Mouse (Mus musculus) heart, embryonic 13.5 days (tissue): Measurements from ENCODE around the gene Trmt10b. TPM values are rescaled to one million over a fixed set of nuclear protein-coding genes. Genes with fewer than 3 reads are reported as not detected.

ENCODE experiments used
- ATAC-seq: fragments of 200-750 bp; cut with Nextera tagmentation; 2 replicates; pipeline ENCODE4 v1.8.0; 2017; ENCODE audit warnings: moderate TSS enrichment; ENCODE audit not compliant: insufficient number of reproducible peaks, low FRiP score, low TSS enrichment; ENCODE audit errors: extremely low read depth
- H3K27ac ChIP-seq: fragments of 300-500 bp; sonication (generic); replicated peaks from 2 replicates; pipeline ENCODE4 v1.5.1; 2015; ENCODE audit warnings: moderate library complexity, mild to moderate bottlenecking, inconsistent platforms
- H3K27me3 ChIP-seq: fragments of 300-500 bp; sonication (generic); replicated peaks from 2 replicates; pipeline ENCODE4 v1.6.1; 2015; ENCODE audit warnings: mild to moderate bottlenecking, inconsistent platforms
- H3K36me3 ChIP-seq: fragments of 300-500 bp; sonication (generic); 2 replicates; pipeline ENCODE4 v1.6.1; 2015; ENCODE audit warnings: mild to moderate bottlenecking, inconsistent platforms
- H3K4me1 ChIP-seq: fragments of 300-500 bp; sonication (generic); 2 replicates; pipeline ENCODE4 v1.6.1; 2015; ENCODE audit warnings: inconsistent platforms
- H3K4me2 ChIP-seq: fragments of 300-500 bp; sonication (generic); 2 replicates; pipeline ENCODE4 v1.6.1; 2015; ENCODE audit warnings: inconsistent platforms, mild to moderate bottlenecking, moderate library complexity
- H3K4me3 ChIP-seq: fragments of 300-500 bp; sonication (generic); 2 replicates; pipeline ENCODE4 v1.5.1; 2015; ENCODE audit warnings: moderate library complexity, mild to moderate bottlenecking, inconsistent platforms
- H3K9ac ChIP-seq: fragments of 300-500 bp; sonication (generic); 2 replicates; pipeline ENCODE4 v1.6.1; 2015; ENCODE audit warnings: inconsistent platforms, mild to moderate bottlenecking, moderate library complexity
- H3K9me3 ChIP-seq: fragments of 300-500 bp; sonication (generic); 2 replicates; pipeline ENCODE4 v1.6.1; 2016; ENCODE audit warnings: inconsistent platforms
- WGBS: fragments of 180-500 bp; shearing (Covaris S2); methylation state at CpG from one replicate; pipeline ENCODE4 v1.1.7; 2015; ENCODE audit warnings: mixed read lengths; 5-methylcytosine and 5-hydroxymethylcytosine counted together
- polyA plus RNA-seq: library from polyadenylated mRNA; unstranded; fragments of >200 nt; fragmentation: Nextera tagmentation; extraction: Ambion mirVana; gene quantifications from 2 replicates; pipeline ENCODE4 v1.2.1, GENCODE M21; 2015

Gene Trmt10b
- 11.1 and 11.4 TPM in 2 replicates for polyA plus RNA-seq

DNA sequence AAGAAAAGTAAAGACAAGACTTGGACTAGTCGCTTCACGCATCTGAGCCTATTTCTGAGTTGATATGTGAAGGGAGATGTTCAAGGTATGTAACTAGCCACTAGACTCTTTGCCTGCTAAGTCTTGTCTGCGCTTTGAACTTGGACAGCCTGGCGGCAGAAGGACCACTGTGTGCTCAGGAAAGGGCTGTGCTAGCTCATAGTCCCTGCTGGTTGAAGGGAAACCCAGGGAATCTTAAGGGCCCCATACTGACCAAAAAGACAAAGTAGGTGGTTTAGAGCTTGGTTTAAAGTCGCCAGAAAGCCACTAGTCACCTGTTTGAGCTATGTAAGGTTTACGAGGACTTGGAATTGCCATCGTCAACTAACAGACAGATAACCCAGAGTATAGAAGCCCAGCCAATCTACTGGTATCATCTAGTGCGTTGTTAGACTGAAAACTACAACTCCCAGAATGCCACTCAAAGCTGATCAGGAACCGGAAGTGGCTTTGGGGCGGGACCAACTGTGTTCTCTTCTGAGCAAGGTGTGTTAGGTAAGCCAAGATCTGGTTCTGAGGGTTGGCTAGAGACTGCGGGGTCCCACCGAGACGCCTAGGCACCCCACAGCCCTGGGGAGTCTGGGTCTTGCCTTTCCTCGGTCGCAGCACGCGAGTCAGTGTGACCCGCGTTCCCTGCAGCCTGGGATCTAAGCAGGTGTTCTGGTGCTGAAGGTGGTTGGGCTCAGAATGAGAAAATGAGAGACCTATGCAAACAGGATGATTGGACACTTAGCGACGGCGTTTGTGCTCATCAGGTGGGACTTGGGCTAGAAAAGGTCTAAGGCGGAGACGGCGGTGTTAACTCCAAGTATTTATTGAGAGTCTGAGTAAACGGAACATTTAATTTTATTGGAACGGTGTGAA is at the start of gene Trmt10b:
Trmt10b (plus strand) TSS at position 466 of the 903 bp plus-strand sequence.
- H3K4me3 ChIP-seq = peak within 1 kb of the TSS; percentile 94
- peak within 1 kb of the TSS; percentile 90 for H3K4me2 ChIP-seq
- WGBS = 19% methylated on average over 27 of the region's 27 CpGs
- H3K4me1 ChIP-seq = peaks cover 11% of the 10 kb centered on the region
- H3K9ac ChIP-seq = peak within 1 kb of the TSS; percentile 90
- ATAC-seq = peak; percentile 31; the same call in 1 of the 2 replicates
- H3K36me3 ChIP-seq = peaks cover 22% of the 10 kb centered on the region
- no peaks in the 10 kb centered on the region for H3K27me3 ChIP-seq
- no peaks in the 10 kb centered on the region for H3K9me3 ChIP-seq
- no peak within 1 kb of the TSS for H3K27ac ChIP-seq

DNA sequence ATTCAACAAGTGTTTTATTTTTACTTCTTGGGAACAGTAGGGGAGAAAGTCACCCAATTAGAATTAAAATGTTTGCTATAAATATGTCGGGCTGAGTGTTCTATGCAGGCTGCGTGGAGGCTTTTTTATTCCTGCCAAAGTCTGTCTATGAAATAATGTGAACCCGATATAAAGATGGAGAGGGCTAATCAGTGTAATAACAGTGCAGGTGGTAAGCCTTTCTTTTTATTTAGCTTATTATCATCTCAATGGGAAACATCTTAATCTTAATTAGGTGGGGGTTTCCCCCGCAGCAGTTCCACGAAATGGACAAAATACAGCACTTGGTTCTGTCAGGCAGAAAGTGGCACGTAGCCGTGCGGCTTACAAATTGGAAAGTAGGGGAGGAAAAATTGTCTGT is 45.7 kb upstream of the Trmt10b start:
- Histone ChIP-seq H3K4me3 (no peak overlapping the region), H3K27me3 (no peaks in the 10 kb centered on the region), H3K9me3 (no peaks in the 10 kb centered on the region), H3K27ac (no peak overlapping the region), H3K36me3 (no peaks in the 10 kb centered on the region; the same call in 1 of the 2 replicates), H3K9ac (no peak overlapping the region), H3K4me1 (peaks cover 28% of the 10 kb centered on the region), H3K4me2 (no peak overlapping the region)
- WGBS = 86% methylated on average over 8 of the region's 8 CpGs
- ATAC-seq = no peak

DNA sequence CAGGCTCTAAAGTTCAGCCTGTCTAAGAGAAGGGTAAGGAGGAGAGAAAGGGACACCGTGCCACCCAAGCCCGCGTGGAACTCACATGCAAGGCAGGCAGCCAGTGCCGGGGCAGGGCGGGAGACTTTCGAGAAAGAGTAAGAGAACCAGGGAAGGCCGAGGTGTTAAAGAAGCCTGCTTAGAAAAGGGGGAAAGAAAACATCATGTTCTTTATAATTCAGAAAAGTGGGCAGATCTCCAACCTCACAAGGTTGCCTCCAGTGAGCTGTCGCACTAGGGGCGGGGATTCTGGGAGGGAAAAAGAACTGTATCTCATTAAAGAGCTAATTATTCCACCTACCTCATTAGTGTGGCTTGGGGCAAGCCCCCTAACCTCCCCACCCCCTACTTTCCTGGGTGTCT is 44.1 kb upstream of the Trmt10b start:
- 60% methylated on average over 9 of the region's 9 CpGs for WGBS
- Histone ChIP-seq H3K27me3 (no peaks in the 10 kb centered on the region), H3K27ac (no peak overlapping the region), H3K36me3 (no peaks in the 10 kb centered on the region), H3K4me1 (peaks cover 28% of the 10 kb centered on the region), H3K4me3 (no peak overlapping the region), H3K9me3 (no peaks in the 10 kb centered on the region), H3K4me2 (no peak overlapping the region), H3K9ac (no peak overlapping the region)
- ATAC-seq = no peak

DNA sequence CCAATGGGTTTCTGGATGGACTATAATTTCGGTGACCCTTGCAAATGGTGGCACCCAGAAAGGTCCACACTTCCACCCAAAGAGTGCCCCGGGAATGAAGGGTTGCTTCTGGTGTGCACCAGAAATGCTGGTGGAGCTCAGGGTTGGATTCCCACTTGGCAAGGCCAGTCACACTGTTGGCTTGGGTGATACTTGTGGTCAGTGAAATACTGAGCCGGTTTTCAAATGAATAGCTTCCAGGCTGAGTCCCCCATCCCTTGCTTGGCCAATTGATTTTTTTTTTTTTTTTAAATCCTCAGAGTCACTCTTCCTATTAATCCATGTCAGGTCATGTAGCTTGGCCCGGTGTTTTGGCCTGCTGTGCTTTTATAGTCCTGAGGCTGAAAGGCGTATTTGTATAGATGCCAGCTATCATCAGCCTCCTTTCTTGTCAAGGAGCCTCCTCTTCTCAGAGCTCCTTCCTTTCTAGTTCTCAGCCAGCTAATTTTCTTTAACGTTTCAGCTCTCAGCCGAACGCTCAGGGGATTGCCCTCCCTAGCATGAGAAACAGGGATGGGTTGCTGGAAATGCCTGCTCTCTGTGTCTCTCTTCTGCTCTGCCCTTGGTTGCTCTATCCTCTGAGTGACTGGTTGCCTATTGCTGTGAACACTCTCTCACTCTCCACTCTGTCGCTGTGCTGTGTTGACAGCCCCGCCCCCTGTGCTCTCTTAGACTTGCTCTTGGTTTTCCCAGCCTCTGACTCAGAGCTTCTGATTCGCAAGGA is 42.9 kb upstream of the Trmt10b start:
- peak overlapping the region; percentile 29; the same call in 1 of the 2 replicates for H3K4me2 ChIP-seq
- H3K27me3 ChIP-seq = no peaks in the 10 kb centered on the region
- H3K4me3 ChIP-seq = no peak overlapping the region
- no peaks in the 10 kb centered on the region for H3K9me3 ChIP-seq
- no peaks in the 10 kb centered on the region for H3K36me3 ChIP-seq
- H3K27ac ChIP-seq = peak overlapping the region; percentile 76
- 36% methylated on average over 11 of the region's 11 CpGs for WGBS
- peak; percentile 58; the same call in 1 of the 2 replicates for ATAC-seq
- H3K9ac ChIP-seq = no peak overlapping the region; the same call in 1 of the 2 replicates
- peaks cover 37% of the 10 kb centered on the region for H3K4me1 ChIP-seq

DNA sequence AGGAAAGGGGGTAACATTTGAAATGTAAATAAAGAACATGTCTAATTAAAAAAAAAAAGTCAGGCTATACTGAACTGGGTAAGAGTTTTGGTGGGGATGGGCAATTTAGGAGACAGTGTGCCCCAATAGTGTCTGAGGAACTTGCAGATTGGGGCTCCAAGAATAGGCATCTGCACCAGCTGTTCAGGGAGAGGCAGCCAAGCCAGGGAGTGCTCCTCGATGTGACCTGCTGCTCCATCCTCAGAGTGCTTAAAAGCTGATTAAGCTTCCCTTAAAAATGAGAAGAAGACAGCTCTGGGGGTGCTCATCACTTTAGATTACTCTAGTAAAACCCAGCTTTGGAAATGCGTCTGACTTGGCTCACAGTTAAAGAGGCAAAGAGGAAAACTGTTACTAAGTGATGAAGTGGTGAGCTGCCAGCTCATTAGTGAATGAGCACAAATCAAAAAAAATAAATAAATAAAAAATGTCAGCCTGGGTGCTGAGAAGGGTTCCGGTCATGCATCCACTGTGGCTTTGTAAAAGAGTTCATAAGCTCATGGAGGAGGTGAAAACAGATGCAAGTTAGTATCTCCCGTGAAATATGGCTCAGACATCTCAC is 37.6 kb upstream of the Trmt10b start:
- H3K36me3 ChIP-seq = no peaks in the 10 kb centered on the region
- no peaks in the 10 kb centered on the region for H3K9me3 ChIP-seq
- WGBS = 46% methylated on average over 4 of the region's 4 CpGs
- peaks cover 44% of the 10 kb centered on the region for H3K4me1 ChIP-seq
- no peak overlapping the region for H3K27ac ChIP-seq
- H3K9ac ChIP-seq = no peak overlapping the region
- H3K4me2 ChIP-seq = no peak overlapping the region
- no peaks in the 10 kb centered on the region for H3K27me3 ChIP-seq
- H3K4me3 ChIP-seq = no peak overlapping the region
- no peak for ATAC-seq

DNA sequence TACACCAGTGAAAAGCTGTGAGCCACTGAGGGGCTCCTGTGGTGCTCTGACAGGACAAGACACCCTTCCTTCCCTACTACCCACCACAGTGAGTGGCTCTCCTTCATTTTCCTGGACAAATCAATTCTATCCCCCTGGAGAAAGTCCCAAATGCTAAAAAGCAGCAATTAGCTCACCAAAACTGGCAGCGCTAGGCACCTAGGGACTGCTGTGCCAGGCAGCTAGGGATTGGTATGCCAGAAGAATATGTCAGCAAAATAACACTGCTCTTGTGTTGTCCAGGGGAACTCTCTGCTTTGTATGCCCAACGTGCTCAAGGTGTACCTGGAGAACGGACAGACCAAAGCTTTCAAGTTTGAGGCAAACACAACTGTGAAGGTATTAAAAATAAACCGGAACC is 35.4 kb upstream of the Trmt10b start:
- H3K9ac ChIP-seq = no peak overlapping the region
- H3K9me3 ChIP-seq = no peaks in the 10 kb centered on the region
- no peak overlapping the region for H3K27ac ChIP-seq
- H3K27me3 ChIP-seq = no peaks in the 10 kb centered on the region
- no peaks in the 10 kb centered on the region for H3K36me3 ChIP-seq
- WGBS = 89% methylated on average over 4 of the region's 4 CpGs
- H3K4me2 ChIP-seq = no peak overlapping the region
- H3K4me1 ChIP-seq = peaks cover 32% of the 10 kb centered on the region
- no peak overlapping the region for H3K4me3 ChIP-seq
- no peak for ATAC-seq

DNA sequence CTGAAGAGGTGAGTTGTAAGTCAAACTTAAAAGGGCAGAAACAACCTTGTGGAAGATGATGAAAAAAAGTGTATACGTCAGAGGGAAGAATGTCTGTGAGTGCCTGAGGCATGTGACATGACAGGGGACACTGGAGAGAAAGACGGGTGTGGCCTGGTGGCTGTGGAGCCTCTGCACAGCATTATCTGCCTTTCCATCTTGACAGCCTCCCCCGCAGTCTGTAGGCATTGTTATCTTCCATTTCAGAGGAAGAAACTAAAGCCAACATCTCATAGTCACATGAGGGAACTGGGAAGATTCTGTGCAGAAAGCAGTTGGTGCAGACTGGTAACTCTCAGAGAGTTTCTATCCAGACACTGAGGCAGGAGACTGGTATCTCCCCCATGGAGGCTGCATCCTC is 29.0 kb upstream of the Trmt10b start:
- 42% methylated on average over 3 of the region's 3 CpGs for WGBS
- H3K4me1 ChIP-seq = peaks cover 38% of the 10 kb centered on the region
- no peaks in the 10 kb centered on the region for H3K9me3 ChIP-seq
- H3K9ac ChIP-seq = no peak overlapping the region
- H3K27me3 ChIP-seq = no peaks in the 10 kb centered on the region
- H3K36me3 ChIP-seq = no peaks in the 10 kb centered on the region
- no peak overlapping the region for H3K4me3 ChIP-seq
- no peak overlapping the region for H3K4me2 ChIP-seq
- ATAC-seq = no peak
- H3K27ac ChIP-seq = no peak overlapping the region

DNA sequence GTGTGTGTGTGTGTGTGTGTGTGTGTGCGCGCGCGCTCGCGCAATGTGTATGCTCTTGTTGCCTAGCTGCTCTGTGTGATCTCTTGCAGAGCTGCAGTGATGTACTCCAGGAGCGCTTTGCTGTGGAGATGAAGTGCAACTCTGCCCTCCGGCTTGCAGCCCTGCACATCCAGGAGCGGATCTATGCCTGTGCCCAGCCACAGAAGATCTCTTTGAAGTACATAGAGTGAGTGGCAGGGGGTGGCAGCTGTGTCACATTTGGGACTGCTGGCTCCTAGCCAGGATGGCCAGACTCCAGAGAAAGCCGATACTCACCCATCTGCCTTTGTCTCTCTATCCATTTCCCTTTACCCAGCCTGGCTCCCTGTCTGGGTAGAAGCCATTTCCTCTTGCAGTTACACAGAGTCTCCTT is 25.9 kb upstream of the Trmt10b start:
- H3K4me2 ChIP-seq = peak overlapping the region; percentile 27
- H3K9ac ChIP-seq = no peak overlapping the region
- WGBS = 54% methylated on average over 10 of the region's 10 CpGs
- peak overlapping the region; percentile 34; the same call in 1 of the 2 replicates for H3K27ac ChIP-seq
- H3K4me3 ChIP-seq = no peak overlapping the region
- ATAC-seq = 0 out of 2 replicates have a peak, but pooled peaks have one; percentile 44
- peaks cover 29% of the 10 kb centered on the region for H3K4me1 ChIP-seq
- H3K27me3 ChIP-seq = no peaks in the 10 kb centered on the region
- H3K9me3 ChIP-seq = no peaks in the 10 kb centered on the region
- H3K36me3 ChIP-seq = no peaks in the 10 kb centered on the region

DNA sequence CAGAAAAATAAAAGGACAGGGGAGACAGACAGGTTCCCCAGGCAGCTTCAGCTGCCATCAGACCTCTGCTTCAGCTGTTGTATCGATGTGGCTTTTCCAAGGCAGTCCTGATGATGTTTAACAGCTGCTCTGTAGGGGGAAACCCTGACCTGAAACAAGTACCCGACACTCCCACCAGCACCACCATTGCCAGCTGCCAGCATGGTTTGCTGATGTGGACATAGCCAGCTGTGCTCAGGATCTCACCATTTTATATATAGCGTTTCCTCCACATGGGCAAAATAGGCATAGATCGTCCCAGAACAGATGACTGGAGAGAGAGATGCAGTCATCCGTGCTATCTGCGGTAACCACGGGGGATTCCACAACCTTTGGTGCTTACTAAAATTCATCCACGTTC is 21.2 kb upstream of the Trmt10b start:
- H3K36me3 ChIP-seq = no peaks in the 10 kb centered on the region
- H3K9me3 ChIP-seq = no peaks in the 10 kb centered on the region
- peaks cover 11% of the 10 kb centered on the region for H3K4me1 ChIP-seq
- H3K4me2 ChIP-seq = no peak overlapping the region
- H3K9ac ChIP-seq = no peak overlapping the region
- no peak for ATAC-seq
- H3K4me3 ChIP-seq = no peak overlapping the region
- no peak overlapping the region for H3K27ac ChIP-seq
- H3K27me3 ChIP-seq = no peaks in the 10 kb centered on the region
- 79% methylated on average over 8 of the region's 8 CpGs for WGBS

DNA sequence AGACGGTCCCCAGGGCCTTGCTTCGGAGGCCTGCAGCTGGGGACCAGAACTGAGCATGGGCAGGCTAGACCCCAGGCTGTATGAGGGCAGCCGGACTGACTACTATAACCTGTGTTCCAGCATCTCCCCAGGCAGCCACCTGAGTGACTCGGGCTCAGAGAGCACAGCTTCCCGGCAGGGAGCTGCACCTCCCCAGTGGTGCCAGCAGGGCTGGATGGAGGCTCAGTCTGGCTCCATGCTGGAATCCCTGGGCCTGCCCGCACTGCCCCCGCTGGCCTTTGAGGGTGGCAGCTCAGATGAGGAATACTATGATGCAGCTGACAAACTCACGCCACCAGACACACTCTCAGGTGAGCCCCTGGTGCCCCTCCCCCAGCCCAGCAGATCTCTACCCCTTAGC is 17.6 kb upstream of the Trmt10b start:
- H3K27ac ChIP-seq = no peak overlapping the region
- no peak for ATAC-seq
- WGBS = 59% methylated on average over 8 of the region's 8 CpGs
- H3K9me3 ChIP-seq = no peaks in the 10 kb centered on the region
- H3K27me3 ChIP-seq = no peaks in the 10 kb centered on the region
- H3K4me3 ChIP-seq = no peak overlapping the region
- H3K4me1 ChIP-seq = no peaks in the 10 kb centered on the region
- no peak overlapping the region for H3K4me2 ChIP-seq
- no peaks in the 10 kb centered on the region for H3K36me3 ChIP-seq
- no peak overlapping the region for H3K9ac ChIP-seq

DNA sequence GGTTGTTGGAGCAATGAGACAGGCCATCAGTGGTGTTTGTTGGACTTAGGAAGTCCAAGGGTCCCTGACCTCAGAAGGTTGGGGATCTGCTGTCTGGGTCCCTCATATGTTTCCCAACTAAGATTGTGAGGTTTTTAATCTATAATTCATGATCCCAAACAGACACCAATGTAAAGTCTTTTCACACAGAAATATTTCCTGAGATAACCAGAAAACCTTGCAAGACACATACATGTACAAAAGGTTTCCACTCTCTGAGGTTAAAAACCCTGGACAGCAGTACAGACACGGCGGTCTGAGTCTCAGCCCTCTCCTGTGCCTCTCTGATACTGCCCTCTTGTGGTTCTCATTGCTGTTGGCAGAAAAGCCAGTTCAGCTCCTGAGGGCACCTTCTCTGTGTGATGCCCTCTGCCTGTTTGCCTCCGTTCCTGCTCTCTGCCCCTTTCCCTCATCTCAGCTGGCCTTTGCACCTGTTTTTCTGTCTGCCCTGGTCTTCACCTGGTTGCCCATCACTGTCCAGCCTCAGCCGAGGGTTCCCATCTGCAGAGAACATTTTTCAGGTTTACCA is 16.9 kb upstream of the Trmt10b start:
- no peaks in the 10 kb centered on the region for H3K36me3 ChIP-seq
- no peak overlapping the region for H3K4me3 ChIP-seq
- no peak for ATAC-seq
- H3K27ac ChIP-seq = no peak overlapping the region
- WGBS = 15% methylated on average over 4 of the region's 4 CpGs
- no peak overlapping the region for H3K4me2 ChIP-seq
- no peaks in the 10 kb centered on the region for H3K27me3 ChIP-seq
- no peaks in the 10 kb centered on the region for H3K9me3 ChIP-seq
- H3K4me1 ChIP-seq = no peaks in the 10 kb centered on the region
- H3K9ac ChIP-seq = no peak overlapping the region
